Mouse (Mus musculus): ENCODE data around the gene Ppp1r15a.
"Not testable (repeated sequence)": the region's sequence is repeated elsewhere in the genome, so short reads cannot be mapped to it uniquely, and the experiment has no call there.

GRCm38 (mm10) chr7:45527169-45527568 is 1.1 kb upstream of the Ppp1r15a start:
- not testable (repeated sequence) for TF ChIP-seq CTCF (IDR thresholded peaks at IDR 0.05; ENCODE audit: low read depth, low read length); POLR2A (IDR thresholded peaks at IDR 0.05; ENCODE audit: extremely low read depth, insufficient read depth, low read length)

Measured in liver, adult 2 months (tissue).